Mouse (Mus musculus) erythroblast, embryonic 14.5 days (primary cell): ENCODE results near the gene Cyp4f40.
"Not testable (repeated sequence)": the region's sequence is repeated elsewhere in the genome, so short reads cannot be mapped to it uniquely, and the experiment has no call there.

Source experiments
- GATA1 ChIP-seq: IDR thresholded peaks from 2 replicates; pipeline ENCODE4 v1.6.1; 2012; ENCODE audit warnings: low read length, inconsistent platforms, mixed read lengths
- TAL1 ChIP-seq: IDR thresholded peaks from 3 replicates; pipeline ENCODE4 v1.6.1; 2012; ENCODE audit warnings: low read length, inconsistent platforms, mixed read lengths

- TF ChIP-seq TAL1, GATA1: not testable (repeated sequence)
Measured at GRCm38 (mm10) chr17:32722151-32722550, 63.5 kb downstream of the Cyp4f40 start.
